Mouse (Mus musculus) cortical plate, adult 2 months (tissue): ENCODE measurements around the gene Nutm2. TPM values are rescaled to one million over a fixed set of nuclear protein-coding genes. Genes with fewer than 3 reads are reported as not detected.
A peak's percentile ranks its signal among the peaks of the same experiment; 100 is the strongest.
"Not testable (repeated sequence)": the region's sequence is repeated elsewhere in the genome, so short reads cannot be mapped to it uniquely, and the experiment has no call there.

Experiments
- H3K27ac ChIP-seq: fragments of 200-500 bp; 2 replicates; pipeline ENCODE4 v1.5.1; 2012; ENCODE audit warnings: low read length, control low read depth, inconsistent platforms; ENCODE audit not compliant: insufficient read depth
- H3K4me1 ChIP-seq: fragments of 200-500 bp; 2 replicates; pipeline ENCODE4 v1.6.1; 2011; ENCODE audit warnings: low read length; ENCODE audit not compliant: control insufficient read depth, insufficient read depth
- H3K4me3 ChIP-seq: fragments of 200-500 bp; 2 replicates; pipeline ENCODE4 v1.5.1; 2011; ENCODE audit warnings: mild to moderate bottlenecking, low read length, control low read depth; ENCODE audit not compliant: insufficient read depth
- CTCF ChIP-seq: fragments of 200-500 bp; IDR thresholded peaks from 2 replicates; pipeline ENCODE4 v1.5.1; 2011; ENCODE audit warnings: mild to moderate bottlenecking, control low read depth, low read length; ENCODE audit not compliant: insufficient read depth; ENCODE audit errors: extremely low read depth
- POLR2A ChIP-seq: fragments of 200-500 bp; IDR thresholded peaks from 2 replicates; pipeline ENCODE4 v1.6.1; 2011; ENCODE audit warnings: mild to moderate bottlenecking, low read length, control low read depth; ENCODE audit not compliant: insufficient read depth; ENCODE audit errors: extremely low read depth
- polyA plus RNA-seq: library from polyadenylated mRNA; depleted of rRNA; stranded (reverse); fragments of >200 nt; gene quantifications from 2 replicates; pipeline ENCODE4 v1.2.3, GENCODE M21; 2012; rRNA removed

Gene Nutm2
- polyA plus RNA-seq, result not detected in 2 replicates

DNA sequence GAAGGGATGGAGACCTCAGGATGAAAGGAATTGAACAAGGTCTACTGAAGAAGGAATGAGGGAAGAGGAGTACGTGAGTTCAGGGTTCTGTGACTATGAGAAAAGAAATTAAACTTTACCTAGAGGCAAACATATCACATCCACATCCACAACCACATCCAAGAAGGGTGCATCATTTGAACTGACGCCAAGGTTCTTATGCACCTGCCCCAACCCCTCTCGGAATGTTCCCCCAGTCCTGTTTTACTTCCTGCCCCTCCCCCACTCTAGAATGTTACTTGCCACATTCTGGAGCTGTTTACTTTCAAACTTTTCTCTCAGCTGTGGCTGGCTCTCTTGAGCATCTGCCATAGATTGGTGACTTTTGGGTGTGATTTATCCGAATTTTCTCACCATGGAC is at the start of gene Nutm2:
Gene Nutm2 (plus strand): TSS at position 301 of the 400 bp plus-strand sequence.
- Histone ChIP-seq H3K4me1 (no peaks in the 10 kb centered on the region), H3K27ac (no peak within 1 kb of the TSS), H3K4me3 (no peak within 1 kb of the TSS)
- TF ChIP-seq POLR2A (no peak), CTCF (no peak)

DNA sequence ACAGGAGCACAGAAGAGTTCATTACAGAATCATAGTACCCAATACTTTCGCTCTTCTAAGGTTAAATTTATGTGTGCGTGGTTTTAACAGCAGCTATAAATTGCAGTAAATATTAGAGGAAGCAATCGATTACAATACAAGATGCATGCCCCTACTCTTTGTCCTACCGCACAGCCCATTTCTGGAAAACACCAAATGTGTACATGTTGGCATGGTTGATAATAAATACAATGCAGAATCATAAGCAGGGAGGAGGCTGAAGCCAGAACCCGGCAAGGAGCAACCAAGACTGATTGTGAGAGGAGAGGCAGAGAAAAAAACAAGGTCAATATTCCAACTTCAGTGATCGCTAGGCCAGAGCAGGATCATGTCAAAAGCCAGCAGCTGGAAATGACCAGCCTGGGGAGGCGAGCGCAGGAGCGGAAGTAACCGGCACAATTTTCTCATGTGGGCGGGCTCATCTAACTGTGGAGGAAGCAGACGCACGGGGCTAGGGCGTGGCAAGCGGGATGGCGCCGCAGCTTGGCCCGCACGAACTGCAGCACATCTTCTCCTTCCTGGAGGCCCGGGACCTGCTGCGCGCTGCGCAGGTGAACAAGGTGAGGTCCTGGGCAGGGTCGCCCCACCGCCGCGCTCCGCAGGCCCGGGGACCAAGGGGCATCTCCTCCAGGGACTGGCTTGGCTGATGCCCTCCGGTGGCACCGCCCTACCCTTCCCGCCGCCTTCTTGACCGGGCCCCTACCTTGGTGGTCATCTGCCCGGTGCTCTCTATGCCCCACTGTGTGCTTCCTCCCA is 49.5 kb upstream of the Nutm2 start, which contains the start of gene Fbxw17:
Gene Fbxw17 (plus strand): TSS at position 476 of the 795 bp plus-strand sequence.
- TF ChIP-seq CTCF, result no peak
- TF ChIP-seq POLR2A, result peak; percentile 65
- Histone ChIP-seq H3K27ac (0 out of 2 replicates have a peak within 1 kb of the TSS, but pooled peaks have one; percentile 13), H3K4me1 (peaks cover 3% of the 10 kb centered on the region), H3K4me3 (peak within 1 kb of the TSS; percentile 60)

DNA sequence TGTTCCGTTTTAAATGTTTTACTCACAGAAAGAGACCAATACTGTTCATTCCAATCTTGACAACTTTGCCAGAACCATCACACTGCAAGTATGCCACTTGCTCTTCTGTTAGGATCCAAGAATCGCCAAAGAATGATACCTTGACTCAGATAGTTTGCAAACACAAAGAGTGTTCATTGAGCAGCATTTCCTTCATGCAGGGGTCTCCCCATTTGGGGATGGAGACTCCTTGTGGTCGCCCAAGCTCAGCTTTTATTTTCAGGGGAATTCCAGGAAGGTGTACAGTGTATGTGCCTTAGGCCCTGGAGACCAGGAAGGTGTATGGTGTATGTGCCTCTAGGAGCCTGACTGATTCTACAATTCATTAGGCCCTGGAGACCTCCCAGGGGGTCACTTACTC is 48.7 kb upstream of the Nutm2 start:
- Histone ChIP-seq H3K4me1 (peaks cover 3% of the 10 kb centered on the region), H3K4me3 (peak overlapping the region; percentile 60; the same call in 1 of the 2 replicates), H3K27ac (no peak overlapping the region)
- no peak for TF ChIP-seq CTCF
- TF ChIP-seq POLR2A, result no peak

DNA sequence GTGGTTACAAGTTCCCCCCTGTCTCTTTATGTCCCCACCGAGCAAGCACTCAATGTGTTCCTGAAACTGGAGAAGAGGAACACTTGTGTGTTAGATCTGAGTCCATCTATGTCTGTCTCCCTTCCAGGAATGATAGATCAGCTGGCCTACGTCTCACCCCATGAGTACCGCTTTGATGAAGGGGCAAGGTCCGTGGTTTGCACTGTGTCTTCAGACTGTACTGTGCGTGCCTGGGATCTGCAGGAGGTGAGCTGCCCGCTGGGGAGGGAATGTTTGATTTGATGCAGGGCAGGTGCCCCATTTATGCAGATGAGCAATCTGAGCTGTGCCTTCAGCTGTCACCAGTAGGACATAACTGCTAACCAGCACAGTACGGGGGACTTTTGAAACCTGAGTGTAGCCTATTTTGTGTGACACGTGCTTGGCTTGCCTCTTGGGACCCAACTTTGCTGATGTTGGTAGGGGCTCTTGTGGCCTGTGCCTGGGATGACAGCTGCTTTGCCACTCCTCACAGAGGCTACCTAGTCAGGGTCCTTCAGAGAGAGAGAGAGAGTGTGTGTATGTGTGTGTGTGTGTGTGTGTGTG is 43.4 kb upstream of the Nutm2 start:
- Histone ChIP-seq H3K4me3 (no peak overlapping the region), H3K27ac (no peak overlapping the region), H3K4me1 (no peaks in the 10 kb centered on the region)
- no peak for TF ChIP-seq POLR2A
- TF ChIP-seq CTCF, result no peak

DNA sequence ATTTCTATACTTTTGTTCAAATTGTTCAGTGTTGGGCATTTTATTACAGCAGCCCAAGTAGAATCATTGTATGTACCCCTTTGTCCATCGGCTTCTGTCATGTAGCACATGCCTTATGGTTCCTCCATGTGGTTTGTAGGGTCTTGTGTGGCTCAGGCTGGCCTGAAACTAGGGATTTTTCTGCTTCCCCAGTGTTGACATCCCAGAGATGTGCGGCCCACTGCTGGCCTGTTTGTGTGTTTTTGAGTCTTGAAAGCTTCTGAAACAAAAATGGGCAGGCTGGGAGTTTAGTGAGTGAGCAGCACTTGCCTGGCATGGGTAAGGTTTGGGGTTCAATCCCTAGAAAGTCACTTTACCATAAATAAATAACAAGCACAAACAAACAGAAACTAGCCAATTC is 42.6 kb upstream of the Nutm2 start:
- H3K4me1 ChIP-seq, result no peaks in the 10 kb centered on the region
- TF ChIP-seq CTCF (no peak), POLR2A (no peak)
- H3K4me3 ChIP-seq, result no peak overlapping the region
- H3K27ac ChIP-seq, result no peak overlapping the region

DNA sequence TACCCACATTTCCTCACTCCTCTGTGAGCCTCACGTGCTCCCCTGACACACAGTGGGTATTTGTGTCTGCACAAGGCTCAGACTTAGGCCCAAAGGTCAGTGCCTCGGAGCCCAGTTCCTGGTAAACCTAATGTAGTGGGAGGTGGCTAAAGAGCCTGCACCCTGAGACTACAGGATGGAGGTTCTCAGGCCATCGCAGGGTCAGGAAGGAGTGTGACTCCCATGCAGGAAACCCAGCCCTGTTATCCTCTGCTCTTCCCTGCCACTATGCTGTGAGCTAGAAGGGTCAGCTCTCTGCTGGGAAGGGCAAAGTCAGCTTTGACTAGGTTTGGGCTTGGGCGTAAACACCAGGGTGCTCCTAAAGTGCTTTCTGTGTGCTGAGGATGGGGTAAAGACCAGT is 40.4 kb upstream of the Nutm2 start:
- no peak overlapping the region for H3K27ac ChIP-seq
- H3K4me1 ChIP-seq, result no peaks in the 10 kb centered on the region
- no peak overlapping the region for H3K4me3 ChIP-seq
- TF ChIP-seq CTCF (no peak), POLR2A (no peak)

DNA sequence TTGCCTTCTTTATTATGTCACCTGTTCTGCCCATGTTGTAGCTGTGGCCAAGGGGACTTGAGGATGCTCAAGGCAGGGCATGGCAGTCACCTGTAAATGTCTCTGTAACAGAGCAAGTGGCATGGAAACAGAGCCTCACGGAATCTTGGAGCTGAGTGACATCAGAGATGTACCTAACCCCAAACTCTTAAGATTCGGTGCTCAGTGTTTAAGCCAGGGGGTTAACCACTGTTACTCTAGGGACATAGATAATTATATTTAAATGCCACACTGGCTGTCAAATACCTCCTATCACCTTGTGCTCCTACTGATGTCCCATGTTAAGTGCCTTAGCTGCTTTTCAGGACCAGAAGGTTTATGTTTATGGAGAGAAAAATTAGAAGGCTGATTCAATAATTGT is 23.3 kb upstream of the Nutm2 start, which contains the start of gene Gm47429:
Gene Gm47429 (minus strand): TSS at position 101 of the 400 bp plus-strand sequence.
- H3K4me1 ChIP-seq, result no peaks in the 10 kb centered on the region
- no peak for TF ChIP-seq POLR2A
- TF ChIP-seq CTCF, result no peak
- no peak within 1 kb of the TSS for H3K4me3 ChIP-seq
- H3K27ac ChIP-seq, result no peak within 1 kb of the TSS

DNA sequence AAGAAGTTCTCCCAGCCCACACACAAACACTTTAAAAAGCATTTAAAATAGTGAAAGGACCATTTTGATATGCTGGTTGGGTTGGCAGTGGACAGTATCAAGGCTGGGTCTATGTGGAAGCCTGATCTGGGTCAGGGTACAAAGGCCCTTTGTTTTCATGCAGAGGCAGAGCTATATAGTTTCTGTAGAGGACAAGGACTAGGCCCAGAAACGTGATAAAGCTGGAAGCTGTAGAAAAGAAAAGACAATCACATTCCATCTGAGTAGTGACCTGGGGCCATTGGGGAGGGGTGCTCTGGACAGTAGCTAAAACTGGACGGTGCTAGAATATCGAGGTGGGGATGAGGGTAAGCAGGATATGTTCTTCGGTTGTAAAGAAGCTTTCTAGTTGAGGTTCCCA is 21.8 kb upstream of the Nutm2 start:
- H3K4me3 ChIP-seq, result no peak overlapping the region

DNA sequence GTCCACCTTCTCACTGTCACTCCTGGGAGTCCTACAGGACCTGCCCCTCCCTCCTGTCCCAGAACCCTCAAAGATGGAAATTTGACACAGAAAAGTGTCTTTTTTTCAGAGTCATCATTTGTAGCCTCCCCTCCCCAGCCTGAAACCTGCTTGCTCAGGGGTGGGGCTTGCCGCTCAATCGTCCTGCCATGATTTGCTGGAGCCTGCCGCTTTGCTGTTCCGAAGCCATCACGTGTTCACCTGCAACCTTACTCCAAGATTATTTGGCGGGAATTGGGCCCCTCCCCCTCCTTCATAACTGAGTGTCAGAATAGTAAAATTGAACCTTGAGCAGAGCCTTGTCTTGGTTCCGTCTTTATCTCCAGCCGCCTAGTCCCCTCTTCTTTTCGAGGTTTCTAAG is 14.8 kb upstream of the Nutm2 start:
- not testable (repeated sequence) for H3K4me3 ChIP-seq, H3K4me1 ChIP-seq, H3K27ac ChIP-seq

More for the DNA sequence above, 21.8 kb upstream of the Nutm2 start:
- H3K4me1 ChIP-seq, result no peaks in the 10 kb centered on the region
- no peak overlapping the region for H3K27ac ChIP-seq
- TF ChIP-seq POLR2A (no peak), CTCF (no peak)

DNA sequence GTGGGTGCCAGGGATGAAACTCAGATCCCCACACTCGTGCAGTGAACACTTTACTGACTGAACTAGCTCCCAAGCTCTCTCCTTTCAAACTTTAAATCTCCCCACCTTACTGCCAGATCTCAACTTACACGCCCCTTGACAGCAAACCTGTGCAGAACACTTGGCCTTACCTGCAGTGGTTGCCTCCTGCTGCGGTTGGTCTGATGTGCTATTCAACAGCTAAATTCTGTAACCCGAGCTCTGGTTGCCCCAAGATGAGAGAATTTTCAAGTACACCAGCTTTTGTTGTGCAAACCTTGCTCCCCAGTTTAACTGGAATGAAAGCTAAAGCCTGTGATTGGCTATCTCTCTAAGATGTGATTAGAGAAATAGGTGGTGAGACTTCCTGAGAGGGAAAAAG is 13.7 kb upstream of the Nutm2 start:
- TF ChIP-seq POLR2A (no peak), CTCF (no peak)
- Histone ChIP-seq H3K4me3 (no peak overlapping the region), H3K27ac (no peak overlapping the region), H3K4me1 (no peaks in the 10 kb centered on the region)

DNA sequence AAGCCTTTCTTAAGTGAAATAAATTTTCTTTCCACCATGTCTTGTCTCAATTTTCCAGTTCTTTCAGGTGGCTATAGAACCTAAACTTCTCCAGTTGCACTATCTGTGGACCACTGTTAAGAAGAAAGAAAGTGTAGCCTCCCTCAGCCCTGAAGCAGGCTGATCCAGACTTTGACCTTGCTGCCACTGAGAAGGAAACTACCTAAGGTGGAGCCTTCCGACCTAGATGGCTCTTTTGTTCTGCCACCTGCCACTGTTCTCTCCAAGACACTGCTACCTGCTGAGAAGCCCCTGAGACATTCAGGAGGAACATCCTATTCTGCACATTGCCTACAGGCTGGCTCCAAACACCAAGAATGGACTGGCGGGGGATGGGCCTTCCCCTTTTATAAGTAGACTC is 6.7 kb upstream of the Nutm2 start:
- H3K4me1 ChIP-seq, H3K27ac ChIP-seq, H3K4me3 ChIP-seq: not testable (repeated sequence)
